Mouse (Mus musculus) left cerebral cortex, postnatal 25 days (tissue): ENCODE measurements around the gene Slc35g2. TPM values are rescaled to one million over a fixed set of nuclear protein-coding genes. Genes with fewer than 3 reads are reported as not detected.

Experiments used
- DNase-seq, 2 experiments: peaks; one replicate each; pipeline ENCODE4 v3.0.0; 2022; ENCODE audit warnings: low spot score in 2 of 2, mixed read lengths in 1 of 2
- intact Hi-C: fragments of 180-260 bp; cut with DNase I; formaldehyde crosslinking; loops from one replicate; pipeline ENCODE4 v1.15.1; 2025
- total RNA-seq, 2 experiments: library from RNA; stranded (reverse); gene quantifications; 2 replicates each; pipeline ENCODE4 v1.2.3; 2021

The Slc35g2 gene
- total RNA-seq, 2 experiments from 2014 or later, result 19.0 to 19.1 TPM

- DNase-seq, result peak; percentile 30 to 64
- intact Hi-C loops, result loop anchor here (2.0 kb wide), 1 partner anchor 73 kb away; no protein-coding TSS in a partner anchor
These were observed 878 bp downstream of the Slc35g2 start for GRCm38 (mm10) chr9:100569798-100570625.

GRCm38 (mm10) chr9:100560251-100560890 is 10.5 kb downstream of the Slc35g2 start:
- intact Hi-C loops, result loop anchor here (1.0 kb wide), 1 partner anchor 83 kb away; no protein-coding TSS in a partner anchor
- DNase-seq, result peak; percentile 11 to 79

DNA sequence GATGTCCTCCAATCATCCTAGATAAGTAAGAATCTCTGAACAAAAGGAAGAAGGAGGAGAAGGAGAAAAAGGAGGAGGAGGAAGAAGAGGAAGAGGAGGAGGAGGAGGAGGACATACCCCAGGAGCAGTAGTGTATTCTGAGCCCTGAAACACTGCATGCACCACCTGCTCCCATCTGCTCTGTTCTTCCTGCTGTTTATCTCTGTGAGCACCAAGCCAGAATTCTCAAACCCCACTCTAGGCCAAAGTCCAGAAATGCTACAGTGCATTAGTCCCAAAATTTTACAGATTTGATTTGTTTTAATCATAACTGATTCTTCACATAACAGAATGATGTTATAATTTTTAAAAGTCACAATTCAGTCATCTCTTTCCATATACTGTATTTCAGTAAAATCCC is 11.9 kb downstream of the Slc35g2 start:
- intact Hi-C loops, result no loop called here
- DNase-seq, result no peak

- DNase-seq, result no peak
- intact Hi-C loops, result no loop called here
These were observed 12.8 kb downstream of the Slc35g2 start for GRCm38 (mm10) chr9:100558023-100558573.

DNA sequence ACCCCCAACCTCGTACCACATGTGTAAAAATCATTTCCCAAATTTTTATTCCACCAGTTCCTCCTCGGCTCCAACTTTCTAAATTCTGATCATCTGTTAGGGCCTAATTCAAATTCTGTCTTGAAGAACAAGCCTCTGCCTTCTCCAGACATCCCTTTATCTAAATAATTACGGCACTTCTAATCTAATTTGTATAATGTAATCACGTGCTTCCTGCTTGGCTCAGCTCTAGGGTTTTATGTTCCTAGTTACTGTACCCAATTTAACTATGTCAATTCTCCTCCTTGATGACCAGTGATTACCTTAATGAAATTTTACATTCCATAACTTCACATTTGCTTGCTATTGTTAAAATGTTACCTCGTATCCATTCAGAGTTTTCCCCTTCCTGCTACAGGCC is 15.2 kb downstream of the Slc35g2 start:
- no peak for DNase-seq
- intact Hi-C loops, result no loop called here

GRCm38 (mm10) chr9:100548313-100548712 is 22.6 kb downstream of the Slc35g2 start:
- no peak for DNase-seq
- intact Hi-C loops, result loop anchor here (5.0 kb wide), 1 partner anchor 91 kb away; no protein-coding TSS in a partner anchor

DNA sequence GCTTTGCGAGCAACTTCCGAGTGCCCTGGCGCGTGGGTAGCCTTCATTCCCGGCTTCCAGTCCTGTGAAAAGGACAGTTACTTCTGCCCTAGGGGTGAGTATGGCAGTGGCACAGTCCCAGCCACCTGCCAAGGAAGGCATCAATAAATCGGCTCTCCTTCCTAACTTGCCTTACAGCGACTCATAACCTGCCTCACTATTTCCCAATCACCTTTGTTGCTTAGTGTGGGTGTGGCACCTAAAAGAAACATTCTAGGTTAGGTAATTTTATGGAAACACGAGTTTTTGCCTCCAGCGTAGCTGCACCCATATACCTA is 24.3 kb downstream of the Slc35g2 start:
- DNase-seq, result no peak
- intact Hi-C loops, result loop anchor here (1.0 to 5.0 kb wide), 2 partner anchors 89 to 96 kb away; no protein-coding TSS in a partner anchor

- DNase-seq, result peak; percentile 99 to 100
- intact Hi-C loops, result loop anchor here (1.0 to 5.0 kb wide), 2 partner anchors 89 to 96 kb away; no protein-coding TSS in a partner anchor
These were observed 24.9 kb downstream of the Slc35g2 start, which contains the start of gene Nck1 for GRCm38 (mm10) chr9:100545715-100546593. TSS of gene Nck1 (minus strand) at chr9:100546134.

DNA sequence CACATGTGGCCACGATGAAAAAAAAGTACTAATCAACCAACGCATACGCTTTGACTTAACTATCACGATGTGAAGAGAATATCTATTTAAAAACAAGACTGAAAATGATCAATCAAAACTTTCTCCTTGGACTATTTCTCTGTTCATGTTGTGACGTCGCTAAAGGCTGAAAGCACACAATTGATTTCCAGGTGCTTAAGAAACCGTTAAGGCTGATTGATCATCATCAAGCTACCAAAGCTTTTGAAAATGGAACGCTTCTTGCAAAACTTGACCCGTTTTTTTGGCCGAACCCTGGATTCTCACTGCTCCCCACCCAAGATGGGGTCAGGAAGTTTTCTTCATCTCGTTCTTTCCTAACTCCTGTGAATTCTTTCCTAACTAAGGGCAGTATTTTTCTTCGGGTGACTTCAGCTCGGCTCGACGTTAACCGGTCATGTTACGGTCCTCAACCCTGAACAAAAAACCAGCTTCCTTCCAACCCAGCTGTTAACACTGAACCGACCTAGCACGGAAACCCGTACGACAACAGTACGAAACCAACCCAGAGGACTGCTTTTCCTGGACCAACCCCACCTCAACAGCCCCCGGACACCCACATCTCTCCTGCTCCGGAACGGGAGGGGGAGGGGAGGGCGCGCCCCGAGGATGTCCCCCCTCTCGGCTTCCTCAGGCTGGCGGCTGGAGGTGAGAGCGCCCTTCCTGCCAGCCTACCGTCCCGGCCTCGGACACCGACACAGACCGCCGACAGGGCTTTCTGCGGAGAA is 25.8 kb downstream of the Slc35g2 start:
- DNase-seq, result no peak
- intact Hi-C loops, result loop anchor here (5.0 kb wide), 1 partner anchor 88 kb away; no protein-coding TSS in a partner anchor

DNA sequence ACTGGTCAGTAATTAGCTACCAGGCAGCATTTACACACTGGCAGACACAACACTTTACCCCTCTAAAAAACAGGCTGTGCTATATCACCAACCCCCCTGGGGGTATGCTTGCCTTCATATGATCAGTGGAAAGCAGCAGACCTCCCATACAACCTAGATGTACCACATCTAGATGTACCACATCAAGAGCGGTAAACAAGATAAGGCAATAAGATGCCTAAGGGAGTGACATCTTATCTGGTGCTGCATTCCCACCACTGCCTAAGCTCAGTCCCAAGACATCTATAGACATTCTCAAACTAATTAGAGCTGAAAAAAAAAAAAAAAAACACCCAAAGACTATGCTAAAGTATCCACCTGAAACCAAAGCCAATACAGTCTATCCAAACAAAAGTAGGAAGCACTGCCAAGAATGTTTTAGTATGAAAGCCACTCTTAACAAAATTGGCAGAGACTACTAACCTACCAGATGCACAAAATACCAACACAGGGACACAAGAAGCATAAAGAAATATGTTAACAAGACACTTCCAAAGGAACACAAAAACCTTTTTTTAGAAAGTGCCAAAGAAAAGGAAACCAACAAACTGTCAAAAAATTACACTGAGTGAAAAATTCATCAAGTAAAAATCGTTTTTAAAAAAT is 35.1 kb downstream of the Slc35g2 start:
- intact Hi-C loops, result no loop called here
- DNase-seq, result peak in 1 of 2 experiments; percentile 40

DNA sequence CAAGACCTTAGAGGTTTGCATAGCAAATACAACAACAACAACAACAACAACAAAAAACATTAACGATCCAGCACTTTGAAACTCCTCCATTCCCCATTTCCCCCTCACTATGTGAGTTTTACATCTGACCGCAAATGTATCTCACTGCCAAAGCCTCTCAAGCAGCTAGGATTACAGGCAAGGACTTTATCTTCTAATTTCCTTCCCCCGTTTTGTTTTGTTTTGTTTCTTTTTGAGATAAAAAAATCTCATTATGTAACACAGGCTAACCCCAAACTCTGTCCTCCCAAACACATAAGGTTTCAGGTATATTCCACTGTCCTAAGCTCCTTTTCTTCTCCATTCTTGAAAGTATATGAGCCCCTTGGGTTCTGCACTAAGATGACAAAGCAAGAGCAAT is 36.2 kb downstream of the Slc35g2 start:
- intact Hi-C loops, result no loop called here
- DNase-seq, result no peak

GRCm38 (mm10) chr9:100532847-100533505 is 37.9 kb downstream of the Slc35g2 start:
- intact Hi-C loops, result no loop called here
- DNase-seq, result no peak

DNA sequence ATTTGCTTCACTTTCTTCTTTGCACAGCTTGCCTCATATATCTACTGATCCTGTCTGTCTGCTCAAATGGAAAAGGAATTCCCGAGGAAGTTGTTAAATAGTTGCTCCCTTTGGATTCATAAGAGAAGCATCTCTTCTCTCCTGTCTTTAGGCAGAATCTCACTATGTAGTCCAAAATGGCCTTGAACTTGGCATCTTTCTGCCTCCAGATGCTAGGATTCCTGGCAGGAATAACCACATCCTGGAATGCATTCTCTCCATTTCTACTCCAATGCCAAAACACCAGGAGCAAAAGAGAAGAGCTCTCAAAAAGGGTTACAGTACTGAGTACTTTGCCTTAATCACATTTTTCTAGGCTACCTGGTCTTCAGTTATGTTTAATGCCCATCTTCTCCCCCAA is 39.6 kb downstream of the Slc35g2 start:
- intact Hi-C loops, result no loop called here
- no peak for DNase-seq

- no peak for DNase-seq
- intact Hi-C loops, result loop anchor here (10.0 kb wide), 2 partner anchors 390 to 630 kb away; no protein-coding TSS in a partner anchor
These were observed 45.7 kb downstream of the Slc35g2 start for GRCm38 (mm10) chr9:100525225-100525624.

DNA sequence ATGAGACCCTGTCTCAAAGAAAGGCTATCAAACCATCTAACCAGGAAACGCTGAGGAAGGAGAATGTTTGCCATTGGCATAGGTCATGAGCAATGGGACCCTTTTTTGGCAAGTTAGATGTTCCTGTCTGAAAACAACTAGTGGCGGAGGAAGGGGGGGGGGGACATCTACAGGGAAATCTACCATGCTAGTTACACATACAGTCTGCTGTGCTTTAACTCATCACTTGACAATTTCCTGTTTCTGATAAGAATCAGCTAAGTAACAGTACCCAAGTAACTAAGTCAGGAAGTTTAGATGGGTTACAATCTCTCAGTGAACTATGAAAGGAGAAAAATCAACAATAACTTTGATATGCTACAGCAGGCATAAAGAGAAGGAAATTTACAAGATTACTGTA is 48.9 kb downstream of the Slc35g2 start:
- no peak for DNase-seq
- intact Hi-C loops, result loop anchor here (10.0 kb wide), 2 partner anchors 393 to 633 kb away; no protein-coding TSS in a partner anchor

DNA sequence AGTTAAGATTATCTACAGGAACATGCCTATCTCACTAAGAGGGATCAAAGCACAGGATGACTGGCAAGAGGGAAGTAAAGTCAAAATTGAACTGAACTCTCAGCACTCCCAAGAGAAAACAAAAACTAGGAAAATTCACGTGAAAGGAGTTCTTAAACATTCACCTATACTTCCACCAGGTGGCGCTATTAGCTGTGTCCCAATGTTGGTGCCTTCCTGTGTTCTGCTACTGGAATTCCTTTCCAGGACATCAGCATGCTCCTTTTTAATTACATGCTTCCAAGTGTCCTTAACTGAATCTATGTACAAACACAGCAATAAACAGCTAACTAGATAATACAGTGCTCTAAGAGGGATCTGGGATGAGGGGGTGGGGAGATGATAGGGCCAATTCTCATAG is 50.3 kb downstream of the Slc35g2 start:
- intact Hi-C loops, result loop anchor here (2.0 to 10.0 kb wide), 3 partner anchors 122 to 634 kb away; no protein-coding TSS in a partner anchor
- peak; percentile 58 to 67 for DNase-seq

DNA sequence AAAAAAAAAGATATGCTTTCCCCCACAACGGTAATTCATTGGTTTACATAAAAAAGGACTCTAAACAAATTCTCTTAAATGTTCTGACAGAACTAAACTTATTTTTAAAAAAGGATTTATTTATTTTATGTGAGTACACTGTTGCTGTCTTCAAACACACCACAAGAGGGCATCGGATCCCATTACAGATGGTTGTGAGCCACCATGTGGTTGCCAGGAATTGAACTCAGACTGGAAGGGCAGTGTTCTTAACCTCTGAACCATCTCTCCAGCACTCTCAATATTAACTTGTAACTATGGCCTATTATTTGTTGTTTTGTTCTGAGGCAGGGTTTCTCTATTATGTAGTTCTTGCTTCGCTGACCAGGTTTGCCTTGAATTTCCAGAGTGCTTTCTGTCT is 50.9 kb downstream of the Slc35g2 start:
- no peak for DNase-seq
- intact Hi-C loops, result loop anchor here (2.0 to 10.0 kb wide), 3 partner anchors 123 to 635 kb away; no protein-coding TSS in a partner anchor
